Mouse (Mus musculus): Measurements from ENCODE around the gene Gins2. TPM values are rescaled to one million over a fixed set of nuclear protein-coding genes. Genes with fewer than 3 reads are reported as not detected.
A peak's percentile ranks its signal among the peaks of the same experiment; 100 is the strongest.

The Gins2 gene
- total RNA-seq, 2 experiments from 2014 or later = 36.6 to 39.3 TPM

GRCm38 (mm10) chr8:120567731-120568130 lies 21.4 kb downstream of the Gins2 start:
- DNase-seq (ENCODE audit: low spot score in 2 of 2) = no peak

GRCm38 (mm10) chr8:120566681-120567080 lies 22.4 kb downstream of the Gins2 start:
- DNase-seq (ENCODE audit: low spot score in 2 of 2) = no peak

- DNase-seq (ENCODE audit: low spot score in 2 of 2) = no peak
These were observed 23.9 kb downstream of the Gins2 start for GRCm38 (mm10) chr8:120565151-120565711.

- peak; percentile 49 to 72 for DNase-seq (ENCODE audit: low spot score in 2 of 2)
These were observed 25.0 kb downstream of the Gins2 start for GRCm38 (mm10) chr8:120563851-120564837.

- no peak for DNase-seq (ENCODE audit: low spot score in 2 of 2)
These were observed 25.8 kb downstream of the Gins2 start for GRCm38 (mm10) chr8:120563348-120563724.

- DNase-seq (ENCODE audit: low spot score in 2 of 2) = no peak
These were observed 26.3 kb downstream of the Gins2 start for GRCm38 (mm10) chr8:120562680-120563347.

- no peak for DNase-seq (ENCODE audit: low spot score in 2 of 2)
These were observed 27.3 kb downstream of the Gins2 start for GRCm38 (mm10) chr8:120561539-120562435.

- DNase-seq (ENCODE audit: low spot score in 2 of 2) = no peak
These were observed 28.6 kb downstream of the Gins2 start for GRCm38 (mm10) chr8:120560535-120560934.

GRCm38 (mm10) chr8:120559654-120560053 lies 29.4 kb downstream of the Gins2 start:
- no peak for DNase-seq (ENCODE audit: low spot score in 2 of 2)

- no peak for DNase-seq (ENCODE audit: low spot score in 2 of 2)
These were observed 30.9 kb downstream of the Gins2 start for GRCm38 (mm10) chr8:120558162-120558561.

GRCm38 (mm10) chr8:120557170-120557965 lies 31.7 kb downstream of the Gins2 start:
- no peak for DNase-seq (ENCODE audit: low spot score in 2 of 2)

GRCm38 (mm10) chr8:120556198-120556892 lies 32.8 kb downstream of the Gins2 start:
- no peak for DNase-seq (ENCODE audit: low spot score in 2 of 2)

GRCm38 (mm10) chr8:120554466-120555039 lies 34.6 kb downstream of the Gins2 start:
- no peak for DNase-seq (ENCODE audit: low spot score in 2 of 2)

- DNase-seq (ENCODE audit: low spot score in 2 of 2) = no peak
These were observed 35.5 kb downstream of the Gins2 start for GRCm38 (mm10) chr8:120553441-120554123.

- no peak for DNase-seq (ENCODE audit: low spot score in 2 of 2)
These were observed 36.6 kb downstream of the Gins2 start for GRCm38 (mm10) chr8:120552509-120552908.

- DNase-seq (ENCODE audit: low spot score in 2 of 2) = no peak
These were observed 37.5 kb downstream of the Gins2 start for GRCm38 (mm10) chr8:120551677-120551980.

GRCm38 (mm10) chr8:120550937-120551676 lies 38.0 kb downstream of the Gins2 start:
- no peak for DNase-seq (ENCODE audit: low spot score in 2 of 2)

- no peak for DNase-seq (ENCODE audit: low spot score in 2 of 2)
These were observed 38.7 kb downstream of the Gins2 start for GRCm38 (mm10) chr8:120550430-120550829.
